Mouse (Mus musculus) kidney, adult 2 months (tissue): ENCODE measurements at regions not wholly inside any gene's neighbourhood (a gene's known extent, or its start where the extent isn't known, plus 50 kb on each side); places are given as distances from the start of the nearest gene placed in this dataset.

Experiments
- CTCF ChIP-seq: fragments of 200-500 bp; conservative IDR thresholded peaks from 2 replicates; pipeline ENCODE4 v1.5.1; 2011; ENCODE audit warnings: low read depth, mild to moderate bottlenecking, control low read depth, low read length, moderate library complexity, mixed read lengths; ENCODE audit not compliant: insufficient read depth, insufficient read length
- POLR2A ChIP-seq: fragments of 200-500 bp; IDR thresholded peaks from one replicate; pipeline ENCODE4 v1.6.1; 2011; ENCODE audit warnings: low read depth, low read length, control low read depth

DNA sequence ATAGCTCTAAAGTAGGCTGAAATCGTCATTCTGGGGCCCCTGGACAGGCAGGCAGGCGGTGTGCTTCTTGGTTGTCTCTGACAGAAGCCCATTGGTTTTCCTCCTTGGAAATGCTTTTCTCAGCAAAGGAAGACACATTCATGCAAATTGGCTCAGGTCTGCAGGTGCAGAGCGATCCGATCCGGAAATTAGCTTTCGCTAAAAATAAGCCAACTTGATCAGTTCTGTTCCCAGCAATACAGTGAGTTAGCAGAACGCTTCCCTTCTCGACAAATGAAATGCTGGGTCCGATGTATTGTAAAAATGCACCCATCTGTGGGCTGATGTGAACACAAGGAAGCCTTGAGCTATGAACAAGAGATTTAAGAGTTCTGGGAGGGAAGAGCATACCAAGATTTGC lies 66.2 kb upstream of the Lipc start:
- TF ChIP-seq CTCF (no peak), POLR2A (no peak)
